Mouse (Mus musculus): Measurements from ENCODE around the gene Robo3.
A peak's percentile ranks its signal among the peaks of the same experiment; 100 is the strongest.

Robo3 gene

GRCm38 (mm10) chr9:37371232-37371801 lies 61.7 kb downstream of the Robo3 start:
- TF ChIP-seq CTCF (conservative IDR thresholded peaks at IDR 0.05; ENCODE audit: low read length) (no peak), POU5F1 (IDR thresholded peaks at IDR 0.05; ENCODE audit: borderline replicate concordance, low read length) (no peak), NANOG (IDR thresholded peaks at IDR 0.05; ENCODE audit: borderline replicate concordance, low read length) (no peak)
- Histone ChIP-seq H3K36me3 (ENCODE audit: insufficient read depth, low read length) (no peaks in the 10 kb centered on the region), H3K4me1 (replicated peaks; ENCODE audit: low read depth, low read length) (peaks cover 15% of the 10 kb centered on the region), H3K4me3 (replicated peaks; ENCODE audit: low read length) (no peak overlapping the region), H3K9me3 (ENCODE audit: low read length) (no peaks in the 10 kb centered on the region; the same call in 1 of the 2 replicates), H3K27me3 (ENCODE audit: insufficient read depth, low read length) (no peaks in the 10 kb centered on the region)

- Histone ChIP-seq H3K4me1 (replicated peaks; ENCODE audit: low read depth, low read length) (peaks cover 8% of the 10 kb centered on the region; the same call in 1 of the 2 replicates), H3K9me3 (ENCODE audit: low read length) (no peaks in the 10 kb centered on the region; the same call in 1 of the 2 replicates), H3K4me3 (replicated peaks; ENCODE audit: low read length) (no peak overlapping the region), H3K27me3 (ENCODE audit: insufficient read depth, low read length) (no peaks in the 10 kb centered on the region), H3K36me3 (ENCODE audit: insufficient read depth, low read length) (no peaks in the 10 kb centered on the region)
- TF ChIP-seq NANOG (IDR thresholded peaks at IDR 0.05; ENCODE audit: borderline replicate concordance, low read length) (no peak), POU5F1 (IDR thresholded peaks at IDR 0.05; ENCODE audit: borderline replicate concordance, low read length) (no peak), CTCF (conservative IDR thresholded peaks at IDR 0.05; ENCODE audit: low read length) (no peak)
These were observed 64.2 kb downstream of the Robo3 start for GRCm38 (mm10) chr9:37368860-37369259.

- H3K27me3 ChIP-seq (ENCODE audit: insufficient read depth, low read length): no peaks in the 10 kb centered on the region
- no peak for TF ChIP-seq POU5F1 (IDR thresholded peaks at IDR 0.05; ENCODE audit: borderline replicate concordance, low read length)
- TF ChIP-seq NANOG (IDR thresholded peaks at IDR 0.05; ENCODE audit: borderline replicate concordance, low read length): no peak
- TF ChIP-seq CTCF (conservative IDR thresholded peaks at IDR 0.05; ENCODE audit: low read length): peak; percentile 53
- no peaks in the 10 kb centered on the region for H3K36me3 ChIP-seq (ENCODE audit: insufficient read depth, low read length)
- H3K4me3 ChIP-seq (replicated peaks; ENCODE audit: low read length): peak overlapping the region; percentile 58
- H3K4me1 ChIP-seq (replicated peaks; ENCODE audit: low read depth, low read length): peaks cover 8% of the 10 kb centered on the region; the same call in 1 of the 2 replicates
- H3K9me3 ChIP-seq (ENCODE audit: low read length): no peaks in the 10 kb centered on the region; the same call in 1 of the 2 replicates
These were observed 64.8 kb downstream of the Robo3 start for GRCm38 (mm10) chr9:37368081-37368830.

GRCm38 (mm10) chr9:37367301-37368080 lies 65.6 kb downstream of the Robo3 start, which contains the start of gene Hepacam:
Hepacam (plus strand) TSS chr9:37367351.
- H3K27me3 ChIP-seq (ENCODE audit: insufficient read depth, low read length): no peaks in the 10 kb centered on the region
- H3K9me3 ChIP-seq (ENCODE audit: low read length): no peaks in the 10 kb centered on the region; the same call in 1 of the 2 replicates
- H3K4me3 ChIP-seq (replicated peaks; ENCODE audit: low read length): peak within 1 kb of the TSS; percentile 58
- TF ChIP-seq CTCF (conservative IDR thresholded peaks at IDR 0.05; ENCODE audit: low read length): no peak
- TF ChIP-seq POU5F1 (IDR thresholded peaks at IDR 0.05; ENCODE audit: borderline replicate concordance, low read length): no peak
- H3K36me3 ChIP-seq (ENCODE audit: insufficient read depth, low read length): no peaks in the 10 kb centered on the region
- H3K4me1 ChIP-seq (replicated peaks; ENCODE audit: low read depth, low read length): peaks cover 8% of the 10 kb centered on the region; the same call in 1 of the 2 replicates

GRCm38 (mm10) chr9:37365706-37366105 lies 67.3 kb downstream of the Robo3 start:
- peaks cover 8% of the 10 kb centered on the region; the same call in 1 of the 2 replicates for H3K4me1 ChIP-seq (replicated peaks; ENCODE audit: low read depth, low read length)
- no peaks in the 10 kb centered on the region for H3K36me3 ChIP-seq (ENCODE audit: insufficient read depth, low read length)
- no peaks in the 10 kb centered on the region for H3K27me3 ChIP-seq (ENCODE audit: insufficient read depth, low read length)
- H3K9me3 ChIP-seq (ENCODE audit: low read length): no peaks in the 10 kb centered on the region; the same call in 1 of the 2 replicates
- TF ChIP-seq POU5F1 (IDR thresholded peaks at IDR 0.05; ENCODE audit: borderline replicate concordance, low read length) (no peak), NANOG (IDR thresholded peaks at IDR 0.05; ENCODE audit: borderline replicate concordance, low read length) (no peak), CTCF (conservative IDR thresholded peaks at IDR 0.05; ENCODE audit: low read length) (no peak)
- H3K4me3 ChIP-seq (replicated peaks; ENCODE audit: low read length): no peak overlapping the region
